Mouse (Mus musculus): Measurements from ENCODE around the gene Rpap1. TPM values are rescaled to one million over a fixed set of nuclear protein-coding genes. Genes with fewer than 3 reads are reported as not detected.

Gene Rpap1
- polyA plus RNA-seq, 1 experiment from 2014 or later = 26.6 TPM

GRCm38 (mm10) chr2:119747554-119747953 lies 39.8 kb downstream of the Rpap1 start:
- WGBS = 71% methylated on average over 7 of the region's 7 CpGs
- DNase-seq (ENCODE audit: low spot score) (no peak), ATAC-seq (ENCODE audit: insufficient read depth, low FRiP score, low TSS enrichment) (no peak)
- Histone ChIP-seq H3K27me3 (ENCODE audit: control insufficient read depth, insufficient read depth, low read length) (peaks cover 32% of the 10 kb centered on the region), H3K4me1 (ENCODE audit: control insufficient read depth, insufficient read depth, low read length) (peaks cover 15% of the 10 kb centered on the region), H3K9me3 (ENCODE audit: control insufficient read depth, low read length) (no peaks in the 10 kb centered on the region), H3K9ac (ENCODE audit: low read length) (no peak overlapping the region), H3K27ac (ENCODE audit: low read depth, low read length) (no peak overlapping the region), H3K36me3 (ENCODE audit: control insufficient read depth, insufficient read depth, low read length) (no peaks in the 10 kb centered on the region), H3K4me3 (ENCODE audit: low read depth, low read length) (no peak overlapping the region), H3K4me2 (ENCODE audit: low read depth) (no peak overlapping the region)

GRCm38 (mm10) chr2:119745281-119745680 lies 42.1 kb downstream of the Rpap1 start:
- H3K9ac ChIP-seq (ENCODE audit: low read length) = no peak overlapping the region
- no peaks in the 10 kb centered on the region for H3K9me3 ChIP-seq (ENCODE audit: control insufficient read depth, low read length)
- ATAC-seq (ENCODE audit: insufficient read depth, low FRiP score, low TSS enrichment) = no peak
- 11% methylated on average over 1 of the region's 1 CpGs for WGBS
- no peaks in the 10 kb centered on the region for H3K36me3 ChIP-seq (ENCODE audit: control insufficient read depth, insufficient read depth, low read length)
- DNase-seq (ENCODE audit: low spot score) = no peak
- no peak overlapping the region for H3K27ac ChIP-seq (ENCODE audit: low read depth, low read length)
- no peak overlapping the region for H3K4me2 ChIP-seq (ENCODE audit: low read depth)
- H3K27me3 ChIP-seq (ENCODE audit: control insufficient read depth, insufficient read depth, low read length) = peaks cover 36% of the 10 kb centered on the region
- H3K4me3 ChIP-seq (ENCODE audit: low read depth, low read length) = no peak overlapping the region
- H3K4me1 ChIP-seq (ENCODE audit: control insufficient read depth, insufficient read depth, low read length) = peaks cover 17% of the 10 kb centered on the region

GRCm38 (mm10) chr2:119744163-119745111 lies 42.9 kb downstream of the Rpap1 start:
- no peak overlapping the region for H3K27ac ChIP-seq (ENCODE audit: low read depth, low read length)
- no peaks in the 10 kb centered on the region for H3K36me3 ChIP-seq (ENCODE audit: control insufficient read depth, insufficient read depth, low read length)
- H3K9ac ChIP-seq (ENCODE audit: low read length) = peak overlapping the region; percentile 15; the same call in 1 of the 2 replicates
- ATAC-seq (ENCODE audit: insufficient read depth, low FRiP score, low TSS enrichment) (no peak), DNase-seq (ENCODE audit: low spot score) (peak; percentile 28)
- H3K9me3 ChIP-seq (ENCODE audit: control insufficient read depth, low read length) = no peaks in the 10 kb centered on the region
- H3K27me3 ChIP-seq (ENCODE audit: control insufficient read depth, insufficient read depth, low read length) = peaks cover 36% of the 10 kb centered on the region
- H3K4me2 ChIP-seq (ENCODE audit: low read depth) = peak overlapping the region; percentile 15
- peak overlapping the region; percentile 21 for H3K4me3 ChIP-seq (ENCODE audit: low read depth, low read length)
- 3% methylated on average over 46 of the region's 46 CpGs for WGBS
- peaks cover 17% of the 10 kb centered on the region for H3K4me1 ChIP-seq (ENCODE audit: control insufficient read depth, insufficient read depth, low read length)

- 2% methylated on average over 22 of the region's 22 CpGs for WGBS
- H3K4me2 ChIP-seq (ENCODE audit: low read depth) = peak overlapping the region; percentile 15; the same call in 1 of the 2 replicates
- H3K36me3 ChIP-seq (ENCODE audit: control insufficient read depth, insufficient read depth, low read length) = no peaks in the 10 kb centered on the region
- H3K4me1 ChIP-seq (ENCODE audit: control insufficient read depth, insufficient read depth, low read length) = peaks cover 17% of the 10 kb centered on the region
- no peaks in the 10 kb centered on the region for H3K9me3 ChIP-seq (ENCODE audit: control insufficient read depth, low read length)
- no peak overlapping the region; the same call in 1 of the 2 replicates for H3K4me3 ChIP-seq (ENCODE audit: low read depth, low read length)
- no peak for DNase-seq (ENCODE audit: low spot score)
- H3K27ac ChIP-seq (ENCODE audit: low read depth, low read length) = no peak overlapping the region
- ATAC-seq (ENCODE audit: insufficient read depth, low FRiP score, low TSS enrichment) = no peak
- no peak overlapping the region for H3K9ac ChIP-seq (ENCODE audit: low read length)
- peaks cover 36% of the 10 kb centered on the region for H3K27me3 ChIP-seq (ENCODE audit: control insufficient read depth, insufficient read depth, low read length)
Observed at GRCm38 (mm10) chr2:119743808-119744162, 43.6 kb downstream of the Rpap1 start.

- H3K27ac ChIP-seq (ENCODE audit: low read depth, low read length) = no peak overlapping the region
Observed at GRCm38 (mm10) chr2:119743176-119743807, 44.0 kb downstream of the Rpap1 start.

GRCm38 (mm10) chr2:119742461-119743175 lies 44.7 kb downstream of the Rpap1 start:
- 0% methylated on average over 53 of the region's 70 CpGs for WGBS
- no peak overlapping the region for H3K27ac ChIP-seq (ENCODE audit: low read depth, low read length)
- peak overlapping the region; percentile 59 for H3K9ac ChIP-seq (ENCODE audit: low read length)
- peak overlapping the region; percentile 58 for H3K4me3 ChIP-seq (ENCODE audit: low read depth, low read length)
- H3K36me3 ChIP-seq (ENCODE audit: control insufficient read depth, insufficient read depth, low read length) = no peaks in the 10 kb centered on the region
- ATAC-seq (ENCODE audit: insufficient read depth, low FRiP score, low TSS enrichment) = peak; percentile 31; the same call in 1 of the 2 replicates
- peaks cover 36% of the 10 kb centered on the region for H3K27me3 ChIP-seq (ENCODE audit: control insufficient read depth, insufficient read depth, low read length)
- peaks cover 17% of the 10 kb centered on the region for H3K4me1 ChIP-seq (ENCODE audit: control insufficient read depth, insufficient read depth, low read length)
- DNase-seq (ENCODE audit: low spot score) = no peak
- H3K4me2 ChIP-seq (ENCODE audit: low read depth) = peak overlapping the region; percentile 97
- H3K9me3 ChIP-seq (ENCODE audit: control insufficient read depth, low read length) = no peaks in the 10 kb centered on the region

More at GRCm38 (mm10) chr2:119743176-119743807, 44.0 kb downstream of the Rpap1 start:
- ATAC-seq (ENCODE audit: insufficient read depth, low FRiP score, low TSS enrichment) (no peak), DNase-seq (ENCODE audit: low spot score) (no peak)
- Histone ChIP-seq H3K4me2 (ENCODE audit: low read depth) (peak overlapping the region; percentile 97), H3K4me3 (ENCODE audit: low read depth, low read length) (peak overlapping the region; percentile 58), H3K9me3 (ENCODE audit: control insufficient read depth, low read length) (no peaks in the 10 kb centered on the region), H3K4me1 (ENCODE audit: control insufficient read depth, insufficient read depth, low read length) (peaks cover 17% of the 10 kb centered on the region), H3K9ac (ENCODE audit: low read length) (no peak overlapping the region), H3K36me3 (ENCODE audit: control insufficient read depth, insufficient read depth, low read length) (no peaks in the 10 kb centered on the region), H3K27me3 (ENCODE audit: control insufficient read depth, insufficient read depth, low read length) (peaks cover 36% of the 10 kb centered on the region)
- 11% methylated on average over 21 of the region's 31 CpGs for WGBS

GRCm38 (mm10) chr2:119741581-119742411 lies 45.5 kb downstream of the Rpap1 start, which contains the start of gene Itpka:
Gene Itpka (plus strand): TSS chr2:119742337.
- H3K27me3 ChIP-seq (ENCODE audit: control insufficient read depth, insufficient read depth, low read length) = peaks cover 36% of the 10 kb centered on the region
- no peaks in the 10 kb centered on the region for H3K36me3 ChIP-seq (ENCODE audit: control insufficient read depth, insufficient read depth, low read length)
- H3K27ac ChIP-seq (ENCODE audit: low read depth, low read length) = peak within 1 kb of the TSS; percentile 55; the same call in 1 of the 2 replicates
- peaks cover 17% of the 10 kb centered on the region for H3K4me1 ChIP-seq (ENCODE audit: control insufficient read depth, insufficient read depth, low read length)
- peak within 1 kb of the TSS; percentile 58 for H3K4me3 ChIP-seq (ENCODE audit: low read depth, low read length)
- peak within 1 kb of the TSS; percentile 97 for H3K4me2 ChIP-seq (ENCODE audit: low read depth)
- ATAC-seq (ENCODE audit: insufficient read depth, low FRiP score, low TSS enrichment) (peak; percentile 76), DNase-seq (ENCODE audit: low spot score) (peak; percentile 83)
- no peaks in the 10 kb centered on the region for H3K9me3 ChIP-seq (ENCODE audit: control insufficient read depth, low read length)
- under 1% methylated on average over 47 of the region's 53 CpGs for WGBS
- H3K9ac ChIP-seq (ENCODE audit: low read length) = peak within 1 kb of the TSS; percentile 59

GRCm38 (mm10) chr2:119740567-119740966 lies 46.8 kb downstream of the Rpap1 start:
- 17% methylated on average over 2 of the region's 2 CpGs for WGBS
- Histone ChIP-seq H3K36me3 (ENCODE audit: control insufficient read depth, insufficient read depth, low read length) (no peaks in the 10 kb centered on the region), H3K27me3 (ENCODE audit: control insufficient read depth, insufficient read depth, low read length) (peaks cover 30% of the 10 kb centered on the region), H3K27ac (ENCODE audit: low read depth, low read length) (no peak overlapping the region), H3K4me3 (ENCODE audit: low read depth, low read length) (no peak overlapping the region), H3K4me2 (ENCODE audit: low read depth) (no peak overlapping the region), H3K9ac (ENCODE audit: low read length) (no peak overlapping the region), H3K9me3 (ENCODE audit: control insufficient read depth, low read length) (no peaks in the 10 kb centered on the region), H3K4me1 (ENCODE audit: control insufficient read depth, insufficient read depth, low read length) (peaks cover 17% of the 10 kb centered on the region)
- no peak for ATAC-seq (ENCODE audit: insufficient read depth, low FRiP score, low TSS enrichment)
- no peak for DNase-seq (ENCODE audit: low spot score)
